Mouse (Mus musculus): ENCODE measurements at regions not wholly inside any gene's neighbourhood (a gene's known extent, or its start where the extent isn't known, plus 50 kb on each side); places are given as distances from the start of the nearest gene placed in this dataset.

DNA sequence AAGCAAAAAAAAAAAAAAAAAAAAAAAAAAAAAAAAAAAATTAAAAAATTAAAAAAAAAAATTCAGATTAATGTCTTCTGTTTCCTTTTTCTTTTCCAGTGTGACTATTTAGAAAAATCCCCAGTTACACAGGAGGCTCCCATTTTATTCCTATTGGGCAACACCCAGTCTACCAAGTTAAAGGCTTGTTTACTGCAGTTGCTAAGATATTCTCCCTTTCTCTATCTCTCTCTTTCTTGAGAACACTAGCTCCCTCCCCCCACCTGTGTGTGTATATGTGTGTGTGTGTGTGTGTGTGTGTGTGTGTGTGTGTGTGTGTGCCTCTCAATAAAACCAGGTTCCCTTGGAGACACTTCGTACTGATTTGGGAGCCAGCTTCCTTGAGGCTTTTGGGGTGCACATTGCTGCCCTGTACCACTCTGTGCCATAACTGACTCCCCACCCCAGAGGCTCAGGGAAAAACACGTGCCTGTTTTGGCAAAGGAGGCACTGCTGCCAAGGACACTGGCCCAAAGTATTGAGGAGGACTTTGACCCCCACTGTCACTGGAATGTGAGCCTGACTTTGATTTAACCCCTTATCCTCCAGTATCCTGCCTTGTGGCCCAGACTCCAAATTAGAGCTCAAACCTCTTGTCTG, 50.3 kb downstream of the Anapc15-ps start:
- no peak for DNase-seq (ENCODE audit: low spot score in 2 of 2)

DNA sequence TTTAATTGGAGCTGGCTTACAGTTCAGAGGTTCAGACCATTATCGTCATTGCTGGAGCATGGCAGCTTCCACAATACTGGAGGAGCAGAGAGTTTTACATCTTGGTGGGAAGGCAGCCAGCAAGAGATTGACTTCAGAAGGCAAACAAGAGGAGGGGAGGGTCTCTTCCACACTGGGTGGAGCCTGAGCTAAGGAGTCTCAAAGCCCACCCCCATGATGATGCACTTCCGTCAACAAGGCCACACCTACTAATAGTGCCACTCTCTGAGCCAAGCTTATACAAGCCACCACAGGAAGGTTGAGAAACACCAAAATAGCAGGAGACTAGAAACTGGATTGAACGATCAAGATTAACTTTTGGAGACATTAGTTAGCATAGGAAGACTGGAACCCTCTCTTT, 52.5 kb downstream of the Anapc15-ps start:
- no peak for DNase-seq (ENCODE audit: low spot score in 2 of 2)

- DNase-seq (ENCODE audit: low spot score in 2 of 2) = no peak
Observed at GRCm38 (mm10) chr10:95619601-95620000, 53.6 kb downstream of the Anapc15-ps start.

DNA sequence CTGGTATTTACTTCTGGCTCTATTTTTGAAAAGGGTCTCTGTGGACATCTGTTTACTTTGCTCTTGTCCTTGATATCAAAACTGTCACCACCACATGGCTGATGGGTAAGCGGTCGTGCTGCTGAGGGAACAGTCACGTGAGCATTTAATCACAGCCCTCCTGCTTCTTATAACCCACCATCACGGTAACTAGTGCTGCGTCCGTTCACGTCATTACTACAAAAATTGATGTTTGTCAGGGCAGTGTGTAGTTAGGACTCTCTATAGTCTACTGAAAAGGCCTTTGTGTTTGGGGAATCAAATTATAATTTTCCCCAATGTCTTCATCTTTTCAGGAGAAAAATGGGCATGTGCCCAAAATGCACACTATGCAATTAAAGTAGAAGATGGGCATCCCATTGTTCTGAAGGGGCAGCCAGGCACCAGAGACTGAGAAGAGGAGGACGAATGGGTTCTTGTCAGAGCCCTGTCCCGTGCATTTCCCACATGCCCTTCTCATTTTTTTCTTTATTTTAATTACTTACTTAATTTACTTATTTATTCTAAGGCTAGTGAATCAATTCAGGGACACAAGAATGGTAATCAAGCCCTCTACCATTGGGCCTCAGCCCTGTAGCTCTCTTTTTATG, 54.6 kb upstream of the Nudt4 start:
- no peak for DNase-seq (ENCODE audit: low spot score in 2 of 2)

DNA sequence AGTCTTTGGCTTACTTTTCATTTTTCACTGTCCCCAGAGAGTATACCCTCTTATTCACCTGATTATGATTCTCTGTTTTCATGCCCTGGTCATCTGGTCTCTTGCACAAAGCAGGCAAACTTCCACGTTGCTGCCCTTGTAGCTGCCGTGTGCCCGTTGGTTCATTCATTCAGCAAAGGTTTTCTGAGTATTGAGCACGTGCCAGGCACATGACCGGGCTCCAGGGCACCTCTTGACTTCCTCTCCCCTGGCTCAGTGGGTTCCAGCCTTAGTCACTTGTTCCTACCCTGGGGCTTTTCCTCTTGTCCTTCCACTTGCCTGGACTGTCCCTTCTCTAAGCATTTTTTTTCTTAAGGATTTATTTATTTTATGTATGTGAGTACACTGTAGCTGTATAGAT, 52.9 kb upstream of the Nudt4 start:
- DNase-seq (ENCODE audit: low spot score in 2 of 2) = no peak

- peak; percentile 41 to 66 for DNase-seq (ENCODE audit: low spot score in 2 of 2)
Observed at GRCm38 (mm10) chr10:95615849-95616650, 52.1 kb upstream of the Nudt4 start.
